Mouse (Mus musculus): ENCODE data around the gene Mapk7. TPM values are rescaled to one million over a fixed set of nuclear protein-coding genes. Genes with fewer than 3 reads are reported as not detected.

Gene Mapk7
- total and polyA plus RNA-seq, 3 experiments: 5.1 to 21.6 (median 12.2) TPM

GRCm38 (mm10) chr11:61497490-61497889 is 3.3 kb upstream of the Mapk7 start:
- Histone ChIP-seq H3K27ac (ENCODE audit: insufficient read depth, low read depth) (no peak overlapping the region), H3K36me3 (replicated peaks in 1 of 2; ENCODE audit: control insufficient read depth in 1 of 2, insufficient read depth in 1 of 2, low read length in 1 of 2) (peaks cover 4 to 5% of the 10 kb centered on the region in 2 experiments), H3K4me3 (replicated peaks in 1 of 3; ENCODE audit: low read depth in 2 of 3, low read length in 2 of 3, poor library complexity in 1 of 3) (no peak overlapping the region), H3K9ac (ENCODE audit: insufficient read depth, low read depth) (no peak overlapping the region), H3K79me2 (replicated peaks; ENCODE audit: control insufficient read depth, extremely low read depth, insufficient read depth, poor library complexity, severe bottlenecking) (0 out of 2 replicates have a peak, but pooled peaks cover 2% of the 10 kb centered on the region), H3K9me3 (replicated peaks; ENCODE audit: low read length) (peaks cover 4% of the 10 kb centered on the region), H3K4me2 (ENCODE audit: insufficient read depth, low read depth, poor library complexity, severe bottlenecking) (no peak overlapping the region), H3K4me1 (ENCODE audit: control insufficient read depth in 1 of 2, insufficient read depth in 2 of 2) (peaks cover 10 to 27% of the 10 kb centered on the region in 2 experiments), H3K27me3 (replicated peaks) (no peaks in the 10 kb centered on the region)
- dilution Hi-C loops (cut with MboI; ENCODE audit: extremely low pct_ligation_motif_present, extremely low pct_unique_long_range_greater_than_20kb, low sequenced_read_pairs): no loop called here
- DNase-seq (ENCODE audit: extremely low read depth): no peak
- in situ Hi-C loops (cut with MboI; ENCODE audit: low pct_ligation_motif_present, low pct_unique_long_range_greater_than_20kb, low sequenced_read_pairs): no loop called here
- TF ChIP-seq TBP (conservative IDR thresholded peaks at IDR 0.05; ENCODE audit: low read depth, low read length): no peak
- TF ChIP-seq MEF2A (IDR thresholded peaks at IDR 0.05; ENCODE audit: borderline replicate concordance, low read depth, low read length): no peak
- TF ChIP-seq E2F4 (IDR thresholded peaks at IDR 0.05; ENCODE audit: insufficient replicate concordance, low read depth, low read length): no peak
- no peak for TF ChIP-seq GABPA (IDR thresholded peaks at IDR 0.05; ENCODE audit: insufficient replicate concordance, low read depth, low read length)
- no peak for TF ChIP-seq ELF1 (IDR thresholded peaks at IDR 0.05; ENCODE audit: low read depth, low read length)
- no peak for TF ChIP-seq SIN3A (IDR thresholded peaks at IDR 0.05; ENCODE audit: low read length)
- no peak for TF ChIP-seq MXI1 (IDR thresholded peaks at IDR 0.05; ENCODE audit: low read depth, low read length)
- TF ChIP-seq JUN (IDR thresholded peaks at IDR 0.05; ENCODE audit: insufficient read depth, low read depth, low read length): no peak
- TF ChIP-seq NRF1 (IDR thresholded peaks at IDR 0.05; ENCODE audit: low read depth, low read length): no peak

- H3K4me2 ChIP-seq (ENCODE audit: insufficient read depth, low read depth, poor library complexity, severe bottlenecking): no peak overlapping the region
- H3K36me3 ChIP-seq (replicated peaks in 1 of 2; ENCODE audit: control insufficient read depth in 1 of 2, insufficient read depth in 1 of 2, low read length in 1 of 2): peaks cover 19 to 23% of the 10 kb centered on the region in 2 experiments
- peaks cover 10 to 29% of the 10 kb centered on the region in 2 experiments for H3K4me1 ChIP-seq (ENCODE audit: control insufficient read depth in 1 of 2, insufficient read depth in 2 of 2)
- TF ChIP-seq ZC3H11A (IDR thresholded peaks at IDR 0.05; ENCODE audit: low read depth, low read length) (no peak), USF2 (conservative IDR thresholded peaks at IDR 0.05; ENCODE audit: low read depth, low read length) (no peak), EP300 (IDR thresholded peaks at IDR 0.05; ENCODE audit: low read length) (no peak)
- H3K9me3 ChIP-seq (replicated peaks; ENCODE audit: low read length): peaks cover 4% of the 10 kb centered on the region
- DNase-seq (ENCODE audit: extremely low read depth): no peak
- H3K9ac ChIP-seq (ENCODE audit: insufficient read depth, low read depth): no peak overlapping the region
- no peak overlapping the region for H3K27ac ChIP-seq (ENCODE audit: insufficient read depth, low read depth)
- H3K27me3 ChIP-seq (replicated peaks): no peaks in the 10 kb centered on the region
- in situ Hi-C loops (cut with MboI; ENCODE audit: low pct_ligation_motif_present, low pct_unique_long_range_greater_than_20kb, low sequenced_read_pairs) (no loop called here), dilution Hi-C loops (cut with MboI; ENCODE audit: extremely low pct_ligation_motif_present, extremely low pct_unique_long_range_greater_than_20kb, low sequenced_read_pairs) (no loop called here)
- H3K79me2 ChIP-seq (replicated peaks; ENCODE audit: control insufficient read depth, extremely low read depth, insufficient read depth, poor library complexity, severe bottlenecking): 0 out of 2 replicates have a peak, but pooled peaks cover 2% of the 10 kb centered on the region
- H3K4me3 ChIP-seq (replicated peaks in 1 of 3; ENCODE audit: low read depth in 2 of 3, low read length in 2 of 3, poor library complexity in 1 of 3): no peak overlapping the region
These were observed 1.3 kb upstream of the Mapk7 start for GRCm38 (mm10) chr11:61495528-61495927.
